Mouse (Mus musculus) ES-Bruce4 (cell line): ENCODE results near the gene Hcfc2.

Experiments used
- CTCF ChIP-seq: IDR thresholded peaks from one replicate; pipeline ENCODE4 v1.8.1; 2011; ENCODE audit warnings: low read depth, low read length
- POLR2A ChIP-seq: IDR thresholded peaks from one replicate; pipeline ENCODE4 v1.8.1; 2011; ENCODE audit warnings: low read length; ENCODE audit not compliant: insufficient read depth

DNA sequence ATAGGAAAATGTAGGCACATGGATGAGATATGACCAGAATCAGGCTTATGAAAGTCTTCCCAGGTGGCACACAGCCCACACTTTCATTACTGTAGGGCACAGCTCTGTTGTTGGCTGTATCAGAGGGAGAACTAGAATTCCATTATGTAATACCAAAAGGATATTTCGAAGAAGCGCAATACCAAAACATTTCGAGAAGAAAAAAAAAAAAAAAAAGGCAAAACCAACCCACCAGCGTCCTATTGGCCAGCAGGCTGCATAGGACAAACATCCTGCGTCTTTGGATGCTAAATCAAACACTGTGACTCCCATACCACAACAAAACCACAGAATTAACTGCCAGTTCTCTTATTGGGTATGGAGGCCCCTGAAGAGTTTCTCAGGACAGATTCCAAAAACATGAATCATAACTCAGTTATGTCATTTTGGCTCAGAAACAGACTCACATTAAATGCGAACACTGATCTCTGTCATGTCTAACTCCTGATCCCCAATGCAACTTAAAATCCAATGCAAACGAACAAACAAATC, 6.2 kb upstream of the Hcfc2 start:
- TF ChIP-seq POLR2A = no peak
- TF ChIP-seq CTCF = no peak
